Mouse (Mus musculus) forebrain, embryonic 14.5 days (tissue): ENCODE measurements around the gene Prdm10. TPM values are rescaled to one million over a fixed set of nuclear protein-coding genes. Genes with fewer than 3 reads are reported as not detected.

Experiments
- ATAC-seq: fragments of 200-750 bp; cut with Nextera tagmentation; 2 replicates; pipeline ENCODE4 v1.8.0; 2017; ENCODE audit warnings: mild to moderate bottlenecking, moderate library complexity
- DNase-seq: peaks from one replicate; pipeline ENCODE4 v3.0.0-alpha.2; 2015; ENCODE audit warnings: low spot score
- H3K27ac ChIP-seq: fragments of 300-500 bp; sonication (generic); 2 replicates; pipeline ENCODE4 v1.5.1; 2014; ENCODE audit warnings: low read depth, mild to moderate bottlenecking, control low read depth, low read length, moderate library complexity
- H3K27me3 ChIP-seq: fragments of 300-500 bp; sonication (generic); replicated peaks from 2 replicates; pipeline ENCODE4 v1.6.1; 2014; ENCODE audit warnings: low read length, control low read depth, mixed read lengths; ENCODE audit not compliant: control insufficient read depth, insufficient read depth
- H3K36me3 ChIP-seq: fragments of 300-500 bp; sonication (generic); 2 replicates; pipeline ENCODE4 v1.6.1; 2014; ENCODE audit warnings: low read length, control low read depth; ENCODE audit not compliant: control insufficient read depth, insufficient read depth
- H3K4me1 ChIP-seq: fragments of 300-500 bp; sonication (generic); 2 replicates; pipeline ENCODE4 v1.6.1; 2014; ENCODE audit warnings: antibody characterized with exemption, low read length, control low read depth; ENCODE audit not compliant: control insufficient read depth, insufficient read depth
- H3K4me2 ChIP-seq: fragments of 300-500 bp; sonication (generic); 2 replicates; pipeline ENCODE4 v1.6.1; 2014; ENCODE audit warnings: mild to moderate bottlenecking, control low read depth, low read length
- H3K4me3 ChIP-seq: fragments of 300-500 bp; sonication (generic); 2 replicates; pipeline ENCODE4 v1.5.1; 2014; ENCODE audit warnings: low read depth, low read length, control low read depth
- H3K9ac ChIP-seq: fragments of 300-500 bp; sonication (generic); 2 replicates; pipeline ENCODE4 v1.6.1; 2014; ENCODE audit warnings: mild to moderate bottlenecking, low read length, control low read depth, moderate library complexity
- H3K9me3 ChIP-seq: fragments of 300-500 bp; sonication (generic); replicated peaks from 2 replicates; pipeline ENCODE4 v1.6.1; 2016; ENCODE audit warnings: low read length, control low read depth, mixed read lengths; ENCODE audit not compliant: control insufficient read depth
- WGBS: fragments of 180-500 bp; shearing (Covaris S2); extraction: QIAGEN DNeasy Blood & Tissue Kit; methylation state at CpG from one replicate; pipeline ENCODE4 v1.1.7; 2014; 5-methylcytosine and 5-hydroxymethylcytosine counted together
- polyA plus RNA-seq: library from polyadenylated mRNA; unstranded; fragments of >200 nt; fragmentation: Nextera tagmentation; extraction: Ambion mirVana; gene quantifications from 2 replicates; pipeline ENCODE4 v1.2.1, GENCODE M21; 2014

Gene Prdm10
- polyA plus RNA-seq, 1 experiment from 2014 or later = 7.3 TPM

DNA sequence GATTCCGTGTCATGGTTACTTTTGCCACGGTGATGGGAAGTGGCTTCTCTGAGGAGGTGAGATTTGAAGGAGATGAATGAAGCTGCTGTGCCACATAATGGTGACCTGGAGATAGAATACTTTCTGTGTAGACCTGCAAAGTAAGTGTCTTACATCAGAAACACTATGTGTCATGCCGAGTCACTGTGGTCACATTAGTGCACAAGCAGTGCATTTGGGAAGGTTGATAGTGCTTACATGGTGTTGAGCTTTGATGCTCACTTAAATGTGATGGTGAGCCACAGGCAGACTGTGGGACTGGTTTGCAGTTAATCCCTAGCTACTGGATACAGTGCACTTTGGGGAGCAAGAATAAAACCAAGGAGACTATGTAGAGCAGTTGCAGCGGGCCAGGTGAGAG, 131.8 kb downstream of the Prdm10 start:
- DNase-seq (no peak), ATAC-seq (no peak)
- Histone ChIP-seq H3K36me3 (peaks cover 94% of the 10 kb centered on the region), H3K4me1 (no peaks in the 10 kb centered on the region), H3K9me3 (no peaks in the 10 kb centered on the region), H3K27ac (no peak overlapping the region), H3K9ac (no peak overlapping the region), H3K4me3 (no peak overlapping the region), H3K27me3 (no peaks in the 10 kb centered on the region), H3K4me2 (no peak overlapping the region)
- 97% methylated on average over 4 of the region's 4 CpGs for whole genome bisulfite sequencing

DNA sequence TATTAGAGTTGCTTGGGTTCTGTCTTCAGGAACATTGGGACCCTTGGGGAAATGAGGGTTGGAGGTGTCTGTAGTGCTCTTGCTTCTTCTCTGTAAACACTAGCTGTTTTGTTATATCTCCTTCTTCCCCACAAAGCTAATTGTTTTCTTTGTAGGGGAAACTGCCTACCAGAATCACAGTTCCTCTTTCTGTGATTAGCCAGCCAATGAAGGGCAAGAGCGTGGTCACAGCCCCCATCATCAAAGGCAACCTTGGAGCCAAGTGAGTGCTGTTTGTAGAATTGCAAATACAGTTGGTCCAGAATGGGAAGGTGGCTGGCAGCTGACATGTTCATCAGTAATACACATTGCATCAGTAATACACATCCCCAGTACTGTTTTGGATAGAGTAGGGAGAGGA, 138.5 kb downstream of the Prdm10 start:
- WGBS = 67% methylated on average over 1 of the region's 1 CpGs

DNA sequence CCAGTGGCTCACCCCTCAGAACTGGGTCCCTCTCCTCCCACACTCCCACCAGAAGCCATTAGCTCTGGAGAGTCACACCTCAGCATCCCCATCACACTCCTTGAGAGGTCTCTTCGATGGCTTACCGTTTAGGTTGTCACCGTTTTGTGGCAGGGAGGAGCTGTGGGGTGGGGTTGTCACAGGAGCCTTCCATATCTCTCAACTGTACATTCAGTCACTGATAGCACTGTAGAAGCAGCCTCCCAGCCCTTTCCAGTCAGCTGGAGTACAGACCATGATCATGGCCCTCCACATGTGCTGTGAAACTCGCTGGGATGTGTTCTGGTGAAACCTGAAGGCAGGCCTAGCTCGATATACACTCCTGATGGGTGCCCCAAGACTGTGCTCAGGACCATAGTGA, 141.8 kb downstream of the Prdm10 start:
- WGBS = 92% methylated on average over 5 of the region's 5 CpGs
- Histone ChIP-seq H3K4me1 (no peaks in the 10 kb centered on the region), H3K4me3 (no peak overlapping the region), H3K27ac (no peak overlapping the region), H3K36me3 (peaks cover 62% of the 10 kb centered on the region), H3K27me3 (no peaks in the 10 kb centered on the region), H3K9me3 (no peaks in the 10 kb centered on the region), H3K4me2 (no peak overlapping the region), H3K9ac (no peak overlapping the region)
- ATAC-seq (no peak), DNase-seq (no peak)

More for the DNA sequence above, 138.5 kb downstream of the Prdm10 start:
- DNase-seq (no peak), ATAC-seq (no peak)
- Histone ChIP-seq H3K9ac (no peak overlapping the region), H3K4me2 (no peak overlapping the region), H3K27ac (no peak overlapping the region), H3K36me3 (peaks cover 85% of the 10 kb centered on the region), H3K4me3 (no peak overlapping the region), H3K4me1 (no peaks in the 10 kb centered on the region), H3K9me3 (no peaks in the 10 kb centered on the region), H3K27me3 (no peaks in the 10 kb centered on the region)

DNA sequence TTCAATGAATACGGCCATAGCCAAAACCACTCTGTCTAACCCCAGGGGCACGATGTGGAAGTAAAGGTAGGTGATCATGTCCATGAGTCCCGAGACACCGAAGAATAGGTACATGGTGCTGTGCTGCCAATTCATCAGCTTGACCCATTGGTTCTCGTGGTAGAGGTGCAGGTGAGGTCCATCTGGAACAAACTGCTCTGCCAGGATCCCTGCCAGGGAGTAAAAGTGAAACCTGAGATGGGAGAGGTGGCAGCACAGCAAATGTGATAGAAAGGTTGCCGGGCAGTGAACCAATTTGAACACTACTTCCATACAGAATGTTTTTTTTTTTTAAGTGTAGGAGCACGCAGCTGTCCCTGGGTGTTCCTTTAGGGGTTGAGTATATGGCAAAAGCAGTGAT, 148.6 kb downstream of the Prdm10 start:
- no peaks in the 10 kb centered on the region for H3K4me1 ChIP-seq
- H3K9me3 ChIP-seq = no peaks in the 10 kb centered on the region
- H3K4me2 ChIP-seq = no peak overlapping the region
- no peak overlapping the region for H3K4me3 ChIP-seq
- DNase-seq = no peak
- no peaks in the 10 kb centered on the region for H3K27me3 ChIP-seq
- H3K36me3 ChIP-seq = peaks cover 8% of the 10 kb centered on the region; the same call in 1 of the 2 replicates
- WGBS = 88% methylated on average over 7 of the region's 7 CpGs
- no peak for ATAC-seq
- H3K27ac ChIP-seq = no peak overlapping the region
- no peak overlapping the region for H3K9ac ChIP-seq

DNA sequence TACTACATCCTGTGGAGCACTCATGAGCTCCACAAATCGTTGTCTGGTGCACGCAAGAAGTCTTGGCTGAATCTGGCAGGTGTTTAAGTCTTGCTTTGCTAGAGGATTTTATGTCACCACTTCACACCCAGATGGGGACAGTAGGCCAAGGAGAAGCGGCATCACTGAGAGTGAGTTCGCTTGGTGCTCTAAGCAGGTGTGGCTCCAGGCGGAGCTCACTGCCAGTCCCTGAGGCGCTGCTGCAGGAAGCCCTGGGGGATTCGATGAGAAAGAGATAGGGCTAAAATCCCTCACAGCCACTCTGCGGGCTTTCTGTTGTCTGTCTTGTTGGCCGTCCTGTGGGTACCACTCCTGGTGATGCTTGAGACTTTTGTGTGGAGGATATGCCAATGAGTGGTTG, 149.7 kb downstream of the Prdm10 start:
- H3K9ac ChIP-seq = no peak overlapping the region

More for the DNA sequence above, 149.7 kb downstream of the Prdm10 start:
- Histone ChIP-seq H3K4me1 (no peaks in the 10 kb centered on the region), H3K4me2 (no peak overlapping the region), H3K27me3 (no peaks in the 10 kb centered on the region), H3K9me3 (no peaks in the 10 kb centered on the region), H3K4me3 (no peak overlapping the region), H3K36me3 (no peaks in the 10 kb centered on the region), H3K27ac (no peak overlapping the region)
- DNase-seq = no peak
- 75% methylated on average over 9 of the region's 9 CpGs for WGBS
- no peak for ATAC-seq

Other genes with a start within 250 kb of the Prdm10 start
- 3.1 and 4.6 TPM in 2 replicates for gene Zbtb44, start 249.9 kb upstream of the Prdm10 start, polyA plus RNA-seq
- gene St14, start 148.7 kb upstream of the Prdm10 start, polyA plus RNA-seq = 0.18 and 0.27 TPM in 2 replicates
- gene Aplp2, start 68.7 kb upstream of the Prdm10 start, polyA plus RNA-seq = 208 and 237 TPM in 2 replicates
- 30.0 and 31.9 TPM in 2 replicates for gene Nfrkb, start 105.7 kb downstream of the Prdm10 start, polyA plus RNA-seq
- gene Tmem45b, start 183.9 kb downstream of the Prdm10 start, polyA plus RNA-seq = not detected in 2 replicates